Mouse (Mus musculus) MN1 (cell line): Measurements from ENCODE around the gene Cep63.
A peak's percentile ranks its signal among the peaks of the same experiment; 100 is the strongest.

Experiments
- DNase-seq: peaks from one replicate; pipeline ENCODE4 v3.0.0-alpha.2; 2016; ENCODE audit warnings: low spot score

The Cep63 gene

DNA sequence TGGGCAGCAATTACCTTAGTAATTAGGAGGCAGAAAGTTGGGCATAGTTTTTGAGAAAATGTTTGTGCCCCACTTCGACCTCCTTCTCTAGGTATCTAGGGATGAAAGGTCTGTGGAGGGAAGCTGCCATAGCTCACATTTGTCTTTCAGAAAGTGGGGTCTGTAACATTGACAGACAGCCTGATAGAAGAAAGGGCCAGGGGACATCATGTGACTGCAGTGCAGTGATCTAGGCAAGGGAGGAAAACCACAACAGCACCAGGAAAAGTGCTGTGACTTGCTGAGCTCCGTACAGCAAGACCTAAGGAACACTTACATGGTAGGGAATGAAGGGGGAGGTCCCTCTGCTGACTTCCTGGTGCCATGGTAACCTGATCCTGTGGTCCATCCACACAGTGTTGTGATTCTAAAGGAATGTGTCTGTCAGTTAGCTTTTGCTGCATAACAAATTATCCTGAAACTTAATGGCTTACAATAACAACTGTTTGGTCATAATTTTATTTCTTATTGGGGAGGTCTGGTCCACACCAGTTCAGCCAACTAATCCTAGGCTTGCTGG is 5.3 kb upstream of the Cep63 start:
- DNase-seq = peak; percentile 21

DNA sequence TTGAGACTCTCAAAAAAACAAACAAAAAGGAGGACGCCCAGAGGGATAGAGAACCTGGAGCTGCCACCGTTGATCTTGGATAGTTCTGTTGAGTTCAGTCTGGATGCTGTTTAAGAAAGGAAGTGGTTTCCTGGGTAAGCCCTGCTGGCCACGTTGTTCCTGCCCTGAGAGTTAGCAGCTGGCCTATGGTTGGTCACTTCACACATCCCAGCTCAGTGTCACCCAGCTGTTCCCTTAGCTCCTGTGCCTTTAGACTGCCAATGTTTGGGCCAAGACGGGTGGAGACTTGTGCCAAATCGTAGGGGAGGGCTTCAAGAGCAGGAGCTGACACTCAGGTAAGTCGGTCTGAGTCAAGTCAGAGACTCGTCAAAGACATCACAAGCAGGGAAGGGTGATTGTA is 2.7 kb upstream of the Cep63 start:
- no peak for DNase-seq

DNA sequence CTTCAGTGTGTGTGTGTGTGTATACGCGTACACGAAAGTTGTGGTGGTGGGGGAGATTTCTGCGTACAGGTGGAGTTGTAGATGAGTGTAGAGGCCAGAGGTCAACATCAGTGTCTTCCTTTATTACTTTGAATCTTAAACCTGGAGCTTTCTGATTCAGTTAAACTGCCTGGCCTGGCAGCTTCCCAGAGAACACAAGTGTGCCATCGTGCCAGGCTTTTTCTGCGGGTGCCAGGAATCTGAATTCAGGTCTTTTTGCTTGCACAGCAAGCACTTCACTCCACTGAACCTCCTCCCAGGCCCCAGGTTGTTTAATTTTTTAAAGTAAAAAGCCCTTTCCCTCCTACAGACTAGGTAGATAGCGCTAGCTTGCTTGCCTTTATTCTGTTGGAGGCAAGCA is 1.1 kb upstream of the Cep63 start:
- no peak for DNase-seq

DNA sequence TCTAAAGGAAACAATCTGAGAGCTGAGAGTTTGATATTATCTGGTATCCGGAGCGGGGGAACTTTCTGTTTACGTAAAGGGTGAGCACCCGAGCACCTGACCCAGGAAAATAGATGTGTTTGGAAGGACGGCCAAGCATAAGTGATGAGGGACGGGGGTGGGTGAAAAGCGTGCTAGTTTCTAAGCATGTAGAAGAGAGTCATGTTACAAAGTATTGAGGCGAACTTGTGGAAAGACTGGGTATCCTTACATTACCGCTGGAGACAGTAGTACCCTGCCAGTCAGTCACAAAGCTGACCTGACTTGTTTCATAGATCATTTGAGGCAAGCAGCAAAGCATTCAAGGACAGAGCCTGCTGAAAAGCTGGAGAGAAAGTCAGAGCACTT is 498 bp upstream of the Cep63 start:
- DNase-seq = peak; percentile 28

- peak; percentile 60 for DNase-seq
Measured at GRCm38 (mm10) chr9:102625401-102625982, 842 bp downstream of the Cep63 start.

- no peak for DNase-seq
Measured at GRCm38 (mm10) chr9:102623581-102623980, 2.8 kb downstream of the Cep63 start.

DNA sequence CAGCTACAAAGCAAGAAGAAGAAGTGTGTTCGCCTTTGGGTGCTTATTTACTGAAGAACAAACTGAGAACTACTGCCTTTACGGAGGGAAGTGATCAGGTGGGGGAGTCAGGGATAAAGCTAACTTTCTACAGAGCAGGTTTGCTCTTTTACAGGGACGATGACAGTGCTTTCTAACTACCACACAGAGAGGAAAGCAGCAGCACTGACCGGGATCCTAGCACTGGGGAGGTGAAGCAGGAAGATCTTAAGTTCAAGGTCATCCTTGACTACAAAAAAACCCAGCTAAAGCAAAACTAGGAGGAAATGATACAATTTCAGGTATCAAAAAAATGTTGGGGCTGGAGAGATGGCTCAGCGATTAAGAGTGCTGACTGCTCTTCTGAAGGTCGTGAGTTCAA is 3.5 kb downstream of the Cep63 start:
- no peak for DNase-seq

GRCm38 (mm10) chr9:102622192-102622857 is 4.0 kb downstream of the Cep63 start:
- DNase-seq = peak; percentile 78

DNA sequence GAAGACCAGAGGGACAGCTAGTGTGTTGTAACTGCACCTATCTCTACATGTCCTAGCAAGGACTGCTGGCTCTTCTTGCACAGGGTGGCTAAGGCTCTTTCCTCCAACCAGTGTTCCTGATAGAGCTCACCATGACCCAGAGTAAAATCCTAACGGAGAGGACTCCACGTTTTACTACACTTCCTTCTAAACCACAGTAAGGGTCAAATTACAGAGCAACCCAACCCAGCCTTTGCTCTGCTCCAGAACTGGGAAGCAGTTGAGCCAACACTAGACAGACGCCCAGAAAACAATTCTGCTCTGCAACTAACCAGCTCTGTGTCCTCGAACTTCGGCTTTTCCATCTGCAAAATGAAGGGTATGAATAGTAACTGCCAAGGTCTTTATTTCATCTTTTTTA is 4.9 kb downstream of the Cep63 start:
- no peak for DNase-seq

DNA sequence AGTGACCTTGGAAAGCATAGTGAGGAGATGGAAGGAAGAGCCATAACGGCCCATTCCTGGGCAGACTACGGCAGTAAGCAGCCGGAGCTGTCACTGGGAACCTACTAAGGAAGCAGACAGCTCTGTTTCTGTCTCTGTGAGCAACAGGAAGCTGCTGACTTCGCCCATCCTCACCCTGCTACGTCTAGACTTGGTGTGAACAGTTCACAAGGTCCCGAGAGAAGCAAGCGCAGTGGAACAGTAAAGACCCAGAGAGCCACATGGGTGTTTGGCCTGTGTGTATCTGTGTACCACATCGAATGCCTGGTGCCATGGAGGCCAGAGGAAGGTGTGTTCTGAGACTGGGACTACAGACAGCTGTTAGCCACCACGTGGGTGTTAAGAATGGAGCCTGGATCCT is 10.1 kb downstream of the Cep63 start:
- no peak for DNase-seq

GRCm38 (mm10) chr9:102615071-102615470 is 11.3 kb downstream of the Cep63 start:
- DNase-seq = no peak

- DNase-seq = no peak
Measured at GRCm38 (mm10) chr9:102609221-102609620, 17.1 kb downstream of the Cep63 start.

- DNase-seq = no peak
Measured at GRCm38 (mm10) chr9:102607471-102607870, 18.9 kb downstream of the Cep63 start.

GRCm38 (mm10) chr9:102605162-102605561 is 21.2 kb downstream of the Cep63 start:
- DNase-seq = no peak

- DNase-seq = no peak
Measured at GRCm38 (mm10) chr9:102601666-102602065, 24.7 kb downstream of the Cep63 start.

GRCm38 (mm10) chr9:102601187-102601586 is 25.1 kb downstream of the Cep63 start:
- DNase-seq = no peak

GRCm38 (mm10) chr9:102595662-102596436 is 30.5 kb downstream of the Cep63 start:
- DNase-seq = peak; percentile 16

- no peak for DNase-seq
Measured at GRCm38 (mm10) chr9:102594667-102595393, 31.5 kb downstream of the Cep63 start.

- DNase-seq = no peak
Measured at GRCm38 (mm10) chr9:102587347-102587746, 39.0 kb downstream of the Cep63 start.

DNA sequence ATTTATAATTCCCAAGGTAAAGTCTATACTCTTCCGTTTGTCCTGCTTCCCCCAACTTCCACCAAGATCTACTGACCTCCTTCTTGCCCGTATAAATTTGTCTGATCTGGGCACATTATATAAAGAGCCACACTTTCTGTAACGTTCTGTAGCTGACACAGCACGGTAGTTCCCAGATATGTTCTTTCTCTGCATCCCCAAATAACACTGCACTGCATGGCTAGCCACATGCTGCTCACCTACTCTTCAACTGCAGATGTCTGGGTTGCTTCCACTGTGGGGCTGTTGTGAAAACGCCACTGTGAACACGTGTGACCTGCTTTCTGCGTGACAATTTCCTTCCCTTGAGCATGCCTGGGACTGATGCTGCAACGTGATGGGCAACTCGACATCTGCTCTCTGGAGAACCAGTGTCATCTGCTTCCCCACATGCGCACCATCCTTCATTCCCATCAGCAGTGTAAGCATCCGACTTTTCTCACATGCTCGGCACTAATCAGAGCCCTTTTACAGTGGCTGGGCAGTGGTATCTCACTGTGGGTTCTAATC is 44.3 kb downstream of the Cep63 start:
- DNase-seq = no peak

- no peak for DNase-seq
Measured at GRCm38 (mm10) chr9:102577480-102577879, 48.9 kb downstream of the Cep63 start.

DNA sequence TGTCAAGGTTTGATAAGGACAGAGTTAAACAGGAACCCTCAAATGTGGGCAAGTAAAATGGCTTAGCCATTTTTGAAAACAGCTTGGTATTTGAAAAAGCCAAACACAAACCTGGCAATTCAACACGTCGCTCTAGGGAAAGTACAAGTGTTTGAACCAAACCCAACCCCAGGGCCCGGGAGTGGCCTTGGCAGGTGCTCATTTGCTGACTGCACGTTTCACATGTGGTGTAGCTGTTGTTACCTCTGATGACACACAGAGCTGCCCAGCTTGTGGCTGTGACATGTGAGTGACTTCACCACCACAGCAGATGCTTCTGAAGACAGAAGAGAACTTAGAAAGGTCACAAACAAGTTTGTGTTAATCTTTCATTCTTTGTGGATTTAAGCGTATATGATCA is 53.4 kb downstream of the Cep63 start:
- no peak for DNase-seq
